Mouse (Mus musculus): ENCODE results near the gene Aebp1.

Aebp1 gene

GRCm38 (mm10) chr11:5861678-5862393 is at the start of gene Aebp1:
Aebp1 (plus strand) TSS chr11:5861947.
- Histone ChIP-seq H3K4me3 (replicated peaks; ENCODE audit: low read length) (peak within 1 kb of the TSS; percentile 81), H3K36me3 (ENCODE audit: insufficient read depth, low read length) (peaks cover 17% of the 10 kb centered on the region), H3K27me3 (ENCODE audit: insufficient read depth, low read length) (peaks cover 65% of the 10 kb centered on the region), H3K9me3 (ENCODE audit: low read length) (no peaks in the 10 kb centered on the region), H3K4me1 (replicated peaks; ENCODE audit: low read depth, low read length) (peaks cover 26% of the 10 kb centered on the region)
- TF ChIP-seq POU5F1 (IDR thresholded peaks at IDR 0.05; ENCODE audit: borderline replicate concordance, low read length) (no peak), NANOG (IDR thresholded peaks at IDR 0.05; ENCODE audit: borderline replicate concordance, low read length) (no peak), CTCF (conservative IDR thresholded peaks at IDR 0.05; ENCODE audit: low read length) (no peak)

DNA sequence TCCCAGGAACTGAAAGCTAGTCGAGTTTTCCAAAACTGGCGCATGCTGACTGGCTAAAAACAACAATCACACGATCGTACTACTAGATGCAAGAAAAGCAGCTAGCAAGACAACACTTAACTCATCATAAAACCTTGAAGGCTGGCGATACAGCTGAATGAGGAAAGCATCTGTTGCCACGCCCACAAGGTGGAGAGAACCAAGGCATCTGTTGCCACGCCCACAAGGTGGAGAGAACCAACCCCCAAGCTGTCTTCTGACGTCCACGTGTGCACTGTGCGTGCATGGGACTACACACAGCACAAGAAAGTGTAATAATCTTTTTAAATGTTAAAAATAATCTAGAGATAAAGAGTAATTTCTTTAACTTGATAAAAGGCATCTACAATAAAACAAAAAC is 48.4 kb upstream of the Aebp1 start:
- Histone ChIP-seq H3K36me3 (ENCODE audit: insufficient read depth, low read length) (no peaks in the 10 kb centered on the region), H3K27me3 (ENCODE audit: insufficient read depth, low read length) (no peaks in the 10 kb centered on the region), H3K9me3 (ENCODE audit: low read length) (0 out of 2 replicates have a peak, but pooled peaks cover 5% of the 10 kb centered on the region), H3K4me1 (replicated peaks; ENCODE audit: low read depth, low read length) (peaks cover 13% of the 10 kb centered on the region), H3K4me3 (replicated peaks; ENCODE audit: low read length) (no peak overlapping the region)
- TF ChIP-seq NANOG (IDR thresholded peaks at IDR 0.05; ENCODE audit: borderline replicate concordance, low read length), result no peak
- no peak for TF ChIP-seq POU5F1 (IDR thresholded peaks at IDR 0.05; ENCODE audit: borderline replicate concordance, low read length)
- TF ChIP-seq CTCF (conservative IDR thresholded peaks at IDR 0.05; ENCODE audit: low read length), result no peak

GRCm38 (mm10) chr11:5819223-5819622 is 42.5 kb upstream of the Aebp1 start:
- TF ChIP-seq NANOG (IDR thresholded peaks at IDR 0.05; ENCODE audit: borderline replicate concordance, low read length) (no peak), CTCF (conservative IDR thresholded peaks at IDR 0.05; ENCODE audit: low read length) (no peak), POU5F1 (IDR thresholded peaks at IDR 0.05; ENCODE audit: borderline replicate concordance, low read length) (no peak)
- no peak overlapping the region for H3K4me3 ChIP-seq (replicated peaks; ENCODE audit: low read length)
- no peaks in the 10 kb centered on the region for H3K36me3 ChIP-seq (ENCODE audit: insufficient read depth, low read length)
- 0 out of 2 replicates have a peak, but pooled peaks cover 5% of the 10 kb centered on the region for H3K4me1 ChIP-seq (replicated peaks; ENCODE audit: low read depth, low read length)
- 0 out of 2 replicates have a peak, but pooled peaks cover 5% of the 10 kb centered on the region for H3K9me3 ChIP-seq (ENCODE audit: low read length)
- no peaks in the 10 kb centered on the region for H3K27me3 ChIP-seq (ENCODE audit: insufficient read depth, low read length)

DNA sequence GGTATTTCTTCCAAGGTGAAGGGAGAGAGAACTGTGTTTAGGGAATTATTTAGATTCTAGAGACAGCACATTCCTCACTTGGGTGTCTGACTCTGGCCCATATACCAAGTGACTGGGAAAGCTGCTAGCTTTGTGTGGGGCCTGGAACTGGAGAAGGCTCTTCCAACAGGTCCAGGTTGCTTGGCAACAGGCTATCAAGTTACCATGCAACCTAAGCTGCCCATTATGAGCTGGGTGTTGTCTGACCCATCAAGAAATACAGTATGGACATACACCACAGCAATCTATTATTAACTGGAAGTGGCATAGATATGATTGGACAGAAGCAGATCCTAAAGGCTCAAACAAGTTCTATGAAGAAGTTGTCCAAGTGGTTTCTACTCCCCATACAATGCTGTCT is 36.3 kb upstream of the Aebp1 start:
- TF ChIP-seq CTCF (conservative IDR thresholded peaks at IDR 0.05; ENCODE audit: low read length), result no peak
- Histone ChIP-seq H3K4me3 (replicated peaks; ENCODE audit: low read length) (no peak overlapping the region), H3K9me3 (ENCODE audit: low read length) (no peaks in the 10 kb centered on the region)

GRCm38 (mm10) chr11:5827931-5828330 is 33.8 kb upstream of the Aebp1 start:
- Histone ChIP-seq H3K4me3 (replicated peaks; ENCODE audit: low read length) (no peak overlapping the region), H3K9me3 (ENCODE audit: low read length) (no peaks in the 10 kb centered on the region), H3K36me3 (ENCODE audit: insufficient read depth, low read length) (peaks cover 56% of the 10 kb centered on the region), H3K27me3 (ENCODE audit: insufficient read depth, low read length) (no peaks in the 10 kb centered on the region), H3K4me1 (replicated peaks; ENCODE audit: low read depth, low read length) (peaks cover 21% of the 10 kb centered on the region)
- no peak for TF ChIP-seq CTCF (conservative IDR thresholded peaks at IDR 0.05; ENCODE audit: low read length)
- TF ChIP-seq NANOG (IDR thresholded peaks at IDR 0.05; ENCODE audit: borderline replicate concordance, low read length), result no peak
- no peak for TF ChIP-seq POU5F1 (IDR thresholded peaks at IDR 0.05; ENCODE audit: borderline replicate concordance, low read length)

More for the DNA sequence above, 36.3 kb upstream of the Aebp1 start:
- peaks cover 31% of the 10 kb centered on the region for H3K36me3 ChIP-seq (ENCODE audit: insufficient read depth, low read length)
- peaks cover 21% of the 10 kb centered on the region for H3K4me1 ChIP-seq (replicated peaks; ENCODE audit: low read depth, low read length)
- no peaks in the 10 kb centered on the region for H3K27me3 ChIP-seq (ENCODE audit: insufficient read depth, low read length)

DNA sequence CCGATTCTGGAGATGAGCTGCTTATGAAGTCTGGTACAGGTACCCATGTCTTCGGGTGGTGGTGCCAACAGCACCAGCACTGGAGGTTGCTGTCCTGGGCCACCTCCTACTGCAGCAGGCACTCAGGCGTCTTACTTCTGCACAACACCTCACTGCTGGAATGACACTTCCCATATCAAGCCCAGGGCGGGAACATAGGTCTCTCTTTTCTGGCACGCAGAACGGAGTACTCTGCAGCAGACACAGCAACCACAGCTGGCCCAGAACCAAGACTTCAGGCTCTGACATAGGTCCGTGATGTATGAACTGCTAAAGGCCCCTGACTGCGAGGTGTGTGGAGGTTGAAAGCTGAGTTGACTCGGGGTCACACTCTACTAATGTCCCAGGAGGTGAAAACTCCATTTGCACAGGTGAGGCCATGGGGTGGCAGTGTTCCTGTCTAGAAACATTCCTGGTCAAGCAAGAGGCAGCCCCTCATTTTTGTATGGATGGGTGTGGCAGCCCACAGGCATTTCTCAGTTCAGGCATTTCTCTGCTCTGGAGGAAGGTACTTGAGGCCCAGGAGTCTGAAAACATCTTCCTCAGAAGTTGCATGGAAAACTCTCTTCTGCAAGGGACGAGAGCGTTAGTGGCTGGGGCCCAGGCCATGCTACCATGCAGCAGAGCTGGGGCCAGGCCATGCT is 33.1 kb upstream of the Aebp1 start:
- TF ChIP-seq POU5F1 (IDR thresholded peaks at IDR 0.05; ENCODE audit: borderline replicate concordance, low read length) (no peak), NANOG (IDR thresholded peaks at IDR 0.05; ENCODE audit: borderline replicate concordance, low read length) (no peak), CTCF (conservative IDR thresholded peaks at IDR 0.05; ENCODE audit: low read length) (no peak)
- H3K9me3 ChIP-seq (ENCODE audit: low read length), result no peaks in the 10 kb centered on the region
- peak overlapping the region; percentile 43 for H3K4me3 ChIP-seq (replicated peaks; ENCODE audit: low read length)

GRCm38 (mm10) chr11:5829327-5829726 is 32.4 kb upstream of the Aebp1 start:
- Histone ChIP-seq H3K4me1 (replicated peaks; ENCODE audit: low read depth, low read length) (peaks cover 21% of the 10 kb centered on the region), H3K36me3 (ENCODE audit: insufficient read depth, low read length) (peaks cover 69% of the 10 kb centered on the region), H3K9me3 (ENCODE audit: low read length) (no peaks in the 10 kb centered on the region), H3K27me3 (ENCODE audit: insufficient read depth, low read length) (no peaks in the 10 kb centered on the region), H3K4me3 (replicated peaks; ENCODE audit: low read length) (peak overlapping the region; percentile 43)
- TF ChIP-seq CTCF (conservative IDR thresholded peaks at IDR 0.05; ENCODE audit: low read length) (no peak), NANOG (IDR thresholded peaks at IDR 0.05; ENCODE audit: borderline replicate concordance, low read length) (no peak), POU5F1 (IDR thresholded peaks at IDR 0.05; ENCODE audit: borderline replicate concordance, low read length) (no peak)

More for the DNA sequence above, 33.1 kb upstream of the Aebp1 start:
- H3K27me3 ChIP-seq (ENCODE audit: insufficient read depth, low read length), result no peaks in the 10 kb centered on the region
- peaks cover 62% of the 10 kb centered on the region for H3K36me3 ChIP-seq (ENCODE audit: insufficient read depth, low read length)
- peaks cover 21% of the 10 kb centered on the region for H3K4me1 ChIP-seq (replicated peaks; ENCODE audit: low read depth, low read length)

- H3K4me1 ChIP-seq (replicated peaks; ENCODE audit: low read depth, low read length), result peaks cover 31% of the 10 kb centered on the region
- H3K9me3 ChIP-seq (ENCODE audit: low read length), result peaks cover 2% of the 10 kb centered on the region
- H3K4me3 ChIP-seq (replicated peaks; ENCODE audit: low read length), result no peak overlapping the region
- 0 out of 2 replicates have a peak, but pooled peaks cover 2% of the 10 kb centered on the region for H3K27me3 ChIP-seq (ENCODE audit: insufficient read depth, low read length)
- H3K36me3 ChIP-seq (ENCODE audit: insufficient read depth, low read length), result peaks cover 63% of the 10 kb centered on the region
- TF ChIP-seq CTCF (conservative IDR thresholded peaks at IDR 0.05; ENCODE audit: low read length) (no peak), POU5F1 (IDR thresholded peaks at IDR 0.05; ENCODE audit: borderline replicate concordance, low read length) (no peak), NANOG (IDR thresholded peaks at IDR 0.05; ENCODE audit: borderline replicate concordance, low read length) (no peak)
These were observed 27.2 kb upstream of the Aebp1 start for GRCm38 (mm10) chr11:5834506-5834905.

Measured in E14TG2a.4 (cell line).